Mouse (Mus musculus) neural tube, embryonic 14.5 days (tissue): ENCODE results near the gene Plekha7. TPM values are rescaled to one million over a fixed set of nuclear protein-coding genes. Genes with fewer than 3 reads are reported as not detected.

ENCODE experiments used
- ATAC-seq: fragments of 200-750 bp; cut with Nextera tagmentation; 2 replicates; pipeline ENCODE4 v1.8.0; 2017; ENCODE audit warnings: low read depth, mild to moderate bottlenecking, moderate TSS enrichment, moderate library complexity
- H3K27ac ChIP-seq: fragments of 300-500 bp; sonication (generic); 2 replicates; pipeline ENCODE4 v1.5.1; 2014; ENCODE audit warnings: low read depth, mild to moderate bottlenecking, control low read depth, low read length, moderate library complexity, mixed read lengths
- H3K27me3 ChIP-seq: fragments of 300-500 bp; sonication (generic); 2 replicates; pipeline ENCODE4 v1.6.1; 2014; ENCODE audit warnings: low read length; ENCODE audit not compliant: control insufficient read depth, insufficient read depth
- H3K36me3 ChIP-seq: fragments of 300-500 bp; sonication (generic); 2 replicates; pipeline ENCODE4 v1.6.1; 2014; ENCODE audit warnings: low read length, mixed read lengths; ENCODE audit not compliant: control insufficient read depth, insufficient read depth
- H3K4me1 ChIP-seq: fragments of 300-500 bp; sonication (generic); 2 replicates; pipeline ENCODE4 v1.6.1; 2014; ENCODE audit warnings: low read length; ENCODE audit not compliant: control insufficient read depth, insufficient read depth
- H3K4me2 ChIP-seq: fragments of 300-500 bp; sonication (generic); 2 replicates; pipeline ENCODE4 v1.6.1; 2014; ENCODE audit warnings: mild to moderate bottlenecking, low read depth, low read length, control low read depth
- H3K4me3 ChIP-seq: fragments of 300-500 bp; sonication (generic); 2 replicates; pipeline ENCODE4 v1.5.1; 2014; ENCODE audit warnings: low read depth, low read length, control low read depth, mixed read lengths
- H3K9ac ChIP-seq: fragments of 300-500 bp; sonication (generic); replicated peaks from 2 replicates; pipeline ENCODE4 v1.6.1; 2014; ENCODE audit warnings: low read depth, mild to moderate bottlenecking, control low read depth, low read length, mixed read lengths
- H3K9me3 ChIP-seq: fragments of 300-500 bp; sonication (generic); 2 replicates; pipeline ENCODE4 v1.6.1; 2016; ENCODE audit warnings: low read length; ENCODE audit not compliant: control insufficient read depth
- WGBS: fragments of 180-500 bp; shearing (Covaris S2); extraction: QIAGEN DNeasy Blood & Tissue Kit; methylation state at CpG from one replicate; pipeline ENCODE4 v1.1.7; 2014; 5-methylcytosine and 5-hydroxymethylcytosine counted together
- polyA plus RNA-seq: library from polyadenylated mRNA; unstranded; fragments of >200 nt; fragmentation: Nextera tagmentation; extraction: Ambion mirVana; gene quantifications from 2 replicates; pipeline ENCODE4 v1.2.1, GENCODE M21; 2014

Plekha7 gene
- polyA plus RNA-seq, 1 experiment from 2014 or later = 4.5 TPM

DNA sequence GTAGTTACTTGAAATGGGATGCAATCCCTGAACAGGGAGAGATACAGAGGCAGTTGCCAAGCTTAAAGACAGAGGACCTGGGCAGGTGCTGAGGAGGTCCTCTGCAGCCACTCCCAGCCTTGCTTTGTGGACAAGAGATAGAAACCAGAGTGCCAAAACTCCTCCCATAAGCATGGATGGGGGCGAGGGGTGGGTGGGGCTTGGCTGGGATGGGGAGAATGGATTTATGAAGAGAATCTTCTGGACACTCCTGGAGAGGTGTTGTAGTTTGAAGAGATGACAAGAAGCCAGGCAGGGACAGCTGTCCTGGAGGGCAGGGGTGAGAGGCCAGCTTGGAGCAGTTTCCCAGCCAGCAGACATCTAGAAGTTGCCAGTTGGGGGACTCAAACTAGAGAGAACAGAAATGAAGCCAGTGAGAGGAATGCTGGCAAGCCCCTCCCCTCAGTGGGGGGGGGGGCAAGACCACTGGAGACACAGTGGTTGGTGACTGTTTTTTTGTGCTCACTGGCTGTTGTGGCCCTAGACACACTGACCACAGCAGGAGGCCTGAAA, 188.8 kb downstream of the Plekha7 start:
- Histone ChIP-seq H3K4me2 (no peak overlapping the region), H3K27me3 (no peaks in the 10 kb centered on the region), H3K36me3 (no peaks in the 10 kb centered on the region), H3K27ac (no peak overlapping the region), H3K4me3 (no peak overlapping the region), H3K9ac (no peak overlapping the region), H3K4me1 (no peaks in the 10 kb centered on the region; the same call in 1 of the 2 replicates), H3K9me3 (no peaks in the 10 kb centered on the region)
- ATAC-seq = no peak
- 60% methylated on average over 1 of the region's 1 CpGs for WGBS

DNA sequence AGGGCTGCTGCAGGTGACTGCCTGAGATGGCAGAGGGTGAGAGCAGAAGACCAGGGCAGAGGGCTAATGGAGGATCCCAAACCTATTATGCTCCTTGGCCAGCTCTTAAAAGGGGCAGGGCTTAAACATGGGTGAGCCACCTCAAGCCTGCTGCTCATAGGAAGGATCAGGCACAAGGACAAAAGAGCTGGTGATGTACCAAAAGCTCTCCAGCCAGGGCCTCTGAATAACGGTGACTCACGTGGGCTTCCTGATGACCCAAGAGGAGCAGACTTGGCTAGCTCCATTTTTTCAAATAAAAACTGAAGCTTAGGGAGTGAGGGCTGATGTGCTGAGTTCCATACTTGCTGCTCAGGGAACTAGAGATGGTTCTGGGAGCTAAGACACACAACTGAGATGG, 192.2 kb downstream of the Plekha7 start:
- no peak for ATAC-seq
- Histone ChIP-seq H3K9ac (no peak overlapping the region), H3K4me3 (no peak overlapping the region), H3K4me1 (no peaks in the 10 kb centered on the region), H3K4me2 (no peak overlapping the region), H3K27ac (no peak overlapping the region), H3K9me3 (no peaks in the 10 kb centered on the region), H3K27me3 (no peaks in the 10 kb centered on the region), H3K36me3 (no peaks in the 10 kb centered on the region)
- WGBS = 74% methylated on average over 2 of the region's 2 CpGs

GRCm38 (mm10) chr7:116115216-116115930, 192.8 kb downstream of the Plekha7 start:
- H3K4me2 ChIP-seq = no peak overlapping the region
- no peaks in the 10 kb centered on the region for H3K27me3 ChIP-seq
- WGBS = 65% methylated on average over 12 of the region's 12 CpGs
- ATAC-seq = no peak
- H3K9me3 ChIP-seq = no peaks in the 10 kb centered on the region
- no peaks in the 10 kb centered on the region for H3K36me3 ChIP-seq
- no peak overlapping the region for H3K4me3 ChIP-seq
- H3K4me1 ChIP-seq = no peaks in the 10 kb centered on the region
- H3K27ac ChIP-seq = no peak overlapping the region
- H3K9ac ChIP-seq = no peak overlapping the region

DNA sequence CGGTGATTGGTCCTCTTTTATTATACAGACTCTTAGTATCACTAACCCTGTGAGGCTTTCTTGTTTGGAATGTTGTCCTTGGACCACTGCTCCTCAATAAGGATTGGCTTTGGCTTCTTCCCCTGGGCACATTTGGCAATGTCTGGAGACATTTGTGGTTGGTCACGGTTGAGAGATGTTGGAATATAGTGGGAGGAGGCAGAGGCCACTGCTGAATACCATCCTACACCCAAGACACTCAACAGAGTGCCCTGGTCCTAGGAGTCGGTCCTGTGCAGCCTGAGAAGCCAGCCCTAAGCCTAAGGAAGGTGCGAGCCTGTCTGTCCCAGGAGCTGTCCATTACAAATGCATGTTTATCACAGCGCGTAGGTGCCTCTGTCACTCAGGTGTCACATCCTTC, 196.6 kb downstream of the Plekha7 start:
- Histone ChIP-seq H3K4me3 (no peak overlapping the region), H3K36me3 (0 out of 2 replicates have a peak, but pooled peaks cover 5% of the 10 kb centered on the region), H3K9me3 (no peaks in the 10 kb centered on the region), H3K4me2 (no peak overlapping the region), H3K9ac (no peak overlapping the region), H3K27me3 (no peaks in the 10 kb centered on the region), H3K27ac (no peak overlapping the region), H3K4me1 (no peaks in the 10 kb centered on the region)
- no peak for ATAC-seq
- WGBS = 87% methylated on average over 6 of the region's 6 CpGs

DNA sequence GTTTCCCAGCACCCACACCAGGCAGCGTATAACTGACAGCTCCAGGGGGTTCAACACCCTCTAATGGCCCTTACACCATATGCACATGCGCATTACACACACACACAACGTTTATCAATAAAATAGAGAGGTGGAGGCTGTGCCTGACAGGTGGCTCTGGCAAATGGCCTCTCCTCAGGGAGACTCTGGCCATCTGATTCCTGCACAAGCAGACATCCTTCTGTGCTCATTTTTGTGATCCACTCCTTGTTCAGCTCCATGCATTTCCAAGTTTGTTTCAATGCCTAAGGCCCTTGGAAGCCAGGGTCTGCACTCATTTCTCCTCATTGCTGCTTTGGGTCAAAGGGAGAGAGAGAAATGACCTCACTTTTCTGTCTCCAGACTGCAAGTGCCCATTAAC, 197.5 kb downstream of the Plekha7 start:
- H3K27ac ChIP-seq = no peak overlapping the region
- H3K4me1 ChIP-seq = no peaks in the 10 kb centered on the region
- H3K9me3 ChIP-seq = no peaks in the 10 kb centered on the region
- 0 out of 2 replicates have a peak, but pooled peaks cover 5% of the 10 kb centered on the region for H3K36me3 ChIP-seq
- ATAC-seq = no peak
- no peaks in the 10 kb centered on the region for H3K27me3 ChIP-seq
- no peak overlapping the region for H3K9ac ChIP-seq
- 75% methylated on average over 3 of the region's 3 CpGs for WGBS
- no peak overlapping the region for H3K4me2 ChIP-seq
- H3K4me3 ChIP-seq = no peak overlapping the region

DNA sequence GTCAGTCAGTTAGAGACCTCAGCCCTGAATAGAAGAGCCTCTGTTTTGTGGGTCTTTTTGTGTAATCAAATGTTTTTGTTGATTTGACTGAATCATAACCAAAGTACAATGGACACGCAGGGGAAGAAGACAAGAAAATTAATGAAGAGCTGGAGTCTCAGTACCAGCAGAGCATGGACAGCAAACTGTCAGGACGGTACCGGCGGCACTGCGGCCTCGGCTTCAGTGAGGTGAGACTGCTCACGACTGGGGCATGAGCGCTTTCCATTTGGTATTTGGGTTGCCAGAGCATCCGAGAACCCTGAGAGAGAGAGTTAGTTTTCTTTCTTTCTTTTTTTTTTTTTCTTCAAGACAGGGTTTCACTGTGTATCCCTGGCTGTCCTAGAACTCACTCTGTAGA, 205.1 kb downstream of the Plekha7 start:
- H3K4me1 ChIP-seq = no peaks in the 10 kb centered on the region
- 97% methylated on average over 9 of the region's 9 CpGs for WGBS
- H3K27me3 ChIP-seq = no peaks in the 10 kb centered on the region
- ATAC-seq = no peak
- no peak overlapping the region for H3K9ac ChIP-seq
- H3K27ac ChIP-seq = no peak overlapping the region
- H3K36me3 ChIP-seq = peaks cover 29% of the 10 kb centered on the region
- H3K4me2 ChIP-seq = no peak overlapping the region
- H3K9me3 ChIP-seq = no peaks in the 10 kb centered on the region
- H3K4me3 ChIP-seq = no peak overlapping the region

GRCm38 (mm10) chr7:116099952-116100528, 208.1 kb downstream of the Plekha7 start:
- no peak for ATAC-seq

GRCm38 (mm10) chr7:116093466-116093850, 214.7 kb downstream of the Plekha7 start:
- WGBS = under 1% methylated on average over 19 of the region's 19 CpGs
- Histone ChIP-seq H3K27ac (peak overlapping the region; percentile 83), H3K9me3 (no peaks in the 10 kb centered on the region), H3K4me2 (peak overlapping the region; percentile 71), H3K27me3 (no peaks in the 10 kb centered on the region), H3K4me3 (peak overlapping the region; percentile 54), H3K9ac (peak overlapping the region; percentile 76), H3K36me3 (no peaks in the 10 kb centered on the region), H3K4me1 (peaks cover 21% of the 10 kb centered on the region)
- ATAC-seq = peak; percentile 89

More at GRCm38 (mm10) chr7:116099952-116100528, 208.1 kb downstream of the Plekha7 start:
- Histone ChIP-seq H3K4me2 (no peak overlapping the region), H3K4me3 (no peak overlapping the region), H3K27me3 (no peaks in the 10 kb centered on the region), H3K4me1 (peaks cover 8% of the 10 kb centered on the region), H3K27ac (no peak overlapping the region), H3K9me3 (no peaks in the 10 kb centered on the region), H3K36me3 (peaks cover 19% of the 10 kb centered on the region), H3K9ac (no peak overlapping the region)
- WGBS = 84% methylated on average over 7 of the region's 7 CpGs
